Mouse (Mus musculus): ENCODE results near the gene Ilf3.

The Ilf3 gene

GRCm38 (mm10) chr9:21405525-21405924 is 37.9 kb downstream of the Ilf3 start:
- no peak for DNase-seq

GRCm38 (mm10) chr9:21407951-21408350 is 40.3 kb downstream of the Ilf3 start:
- DNase-seq, result peak; percentile 86

DNA sequence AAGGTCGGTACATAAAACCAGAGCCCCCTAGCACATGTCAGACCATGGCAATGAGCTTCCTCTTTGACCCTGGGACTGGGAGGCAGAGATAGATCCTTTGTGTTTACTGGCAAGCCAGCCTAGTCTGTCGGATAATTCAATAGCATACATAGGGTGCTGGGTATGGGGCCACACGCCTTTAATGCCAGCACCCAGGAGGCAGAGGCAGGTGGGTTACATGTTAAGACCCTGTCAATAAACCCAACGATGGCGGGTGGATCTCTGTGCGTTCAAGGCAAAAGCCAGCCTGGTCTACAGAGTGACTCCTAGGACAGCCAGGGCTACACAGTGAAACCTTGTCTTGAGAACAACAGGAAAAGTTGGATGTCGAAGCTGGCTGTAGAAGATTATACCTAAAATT is 41.0 kb downstream of the Ilf3 start:
- DNase-seq, result no peak

- DNase-seq, result peak; percentile 87
Measured at GRCm38 (mm10) chr9:21409592-21410317, 42.1 kb downstream of the Ilf3 start.

- peak; percentile 90 for DNase-seq
Measured at GRCm38 (mm10) chr9:21411669-21412550, 44.2 kb downstream of the Ilf3 start, which contains the start of gene Qtrt1. Gene Qtrt1, plus strand, starts transcription at chr9:21411837.

DNA sequence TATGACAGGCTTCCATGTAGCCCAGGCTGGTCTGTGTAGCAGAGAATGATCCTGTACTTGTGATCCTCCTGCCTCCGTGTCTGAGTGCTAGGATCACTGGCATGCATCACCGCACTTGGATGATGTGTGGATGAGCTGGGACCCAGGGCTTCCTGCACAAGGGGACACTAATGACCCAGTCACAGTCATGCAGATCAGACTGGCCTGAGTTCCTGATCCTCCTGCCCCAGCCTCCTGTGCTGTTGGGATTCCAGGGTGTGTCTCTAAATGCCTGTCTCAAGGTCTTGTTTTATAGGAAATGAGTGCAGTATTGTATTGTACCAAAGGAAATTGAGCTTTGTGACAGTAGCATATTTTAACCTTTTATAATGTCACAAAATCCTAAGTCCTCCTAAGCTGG is 50.2 kb downstream of the Ilf3 start:
- no peak for DNase-seq

- no peak for DNase-seq
Measured at GRCm38 (mm10) chr9:21419646-21420045, 52.0 kb downstream of the Ilf3 start.

DNA sequence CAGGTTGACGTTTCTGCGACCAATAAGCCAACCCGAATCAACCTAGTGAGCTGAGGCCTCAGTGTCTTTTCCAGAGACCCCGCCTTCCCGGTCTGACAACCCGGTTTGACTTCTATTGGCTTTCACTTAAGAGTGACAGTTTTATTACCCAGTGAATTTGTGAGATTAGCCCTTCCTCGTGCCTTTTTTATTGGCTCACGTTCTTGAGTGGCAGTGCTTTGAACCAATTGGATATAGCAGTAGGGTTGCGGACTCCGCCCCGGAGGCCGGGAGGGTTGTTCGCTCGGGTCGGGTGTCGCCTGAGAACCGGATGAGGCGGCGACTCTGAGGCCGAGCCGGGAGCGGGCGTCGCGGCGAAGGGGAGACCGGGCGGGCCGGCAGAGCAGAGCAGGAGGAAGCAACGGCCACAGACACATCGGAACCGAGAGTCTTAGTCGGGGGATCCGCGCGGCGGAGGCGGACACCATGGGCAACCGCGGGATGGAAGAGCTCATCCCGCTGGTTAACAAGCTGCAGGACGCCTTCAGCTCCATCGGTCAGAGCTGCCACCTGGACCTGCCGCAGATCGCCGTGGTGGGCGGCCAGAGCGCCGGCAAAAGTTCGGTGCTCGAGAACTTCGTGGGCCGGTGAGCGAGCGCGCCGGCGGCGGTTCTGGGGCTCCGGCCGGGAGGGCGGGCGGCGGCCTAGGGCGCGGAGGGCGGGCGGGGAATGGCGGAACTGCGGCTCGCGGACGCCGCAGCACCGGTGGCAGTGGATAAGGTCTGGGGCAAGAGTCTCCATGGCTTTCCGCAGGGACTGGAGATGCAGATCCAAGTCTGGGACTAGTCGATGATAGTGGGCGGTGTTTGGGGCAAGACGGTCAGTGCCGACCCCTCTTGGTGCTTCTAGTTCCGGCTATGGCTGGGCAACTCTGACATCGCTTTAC is 57.2 kb downstream of the Ilf3 start, which contains the start of gene Dnm2:
Gene Dnm2, plus strand, starts transcription at position 278 of the 925 bp plus-strand sequence.
- DNase-seq, result peak; percentile 99

DNA sequence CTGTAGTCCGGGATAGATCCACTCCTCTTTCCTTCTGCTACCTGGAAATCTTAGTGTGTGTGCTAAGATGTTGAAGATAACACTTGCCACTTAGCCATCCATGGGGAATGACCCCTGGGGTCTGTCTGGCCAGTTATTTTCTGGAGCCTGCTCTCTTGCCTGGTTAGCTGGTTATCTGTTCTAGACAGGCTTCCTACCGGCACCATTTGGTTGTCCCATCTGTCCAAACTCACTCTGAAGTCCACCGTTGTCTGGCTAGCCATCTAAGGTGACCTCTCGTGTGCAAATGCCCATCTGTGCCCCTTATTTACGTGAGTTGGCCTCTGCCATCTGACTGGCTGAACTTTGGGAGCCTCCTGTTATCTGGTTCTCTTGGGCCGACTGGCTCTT is 57.9 kb downstream of the Ilf3 start:
- no peak for DNase-seq

DNA sequence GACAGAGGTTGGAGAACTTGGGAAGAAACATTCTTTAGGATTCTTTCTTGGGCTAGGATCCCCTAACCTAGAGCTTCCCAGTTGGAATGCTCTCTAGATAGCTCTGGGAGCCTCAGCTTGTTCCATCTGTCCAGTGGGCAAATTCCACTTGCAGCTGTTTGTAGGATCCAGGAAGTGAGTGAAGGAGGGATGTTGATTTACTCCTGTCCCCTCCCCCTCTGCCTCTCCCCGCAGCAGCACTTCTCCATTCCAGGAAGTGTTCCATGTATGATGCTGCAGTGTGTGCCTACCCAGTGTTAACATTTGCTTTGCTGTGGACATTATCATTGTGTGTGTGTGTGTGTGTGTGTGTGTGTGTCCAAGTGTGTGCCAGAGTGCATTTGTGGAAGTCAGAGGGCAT is 58.3 kb downstream of the Ilf3 start:
- peak; percentile 52 for DNase-seq

GRCm38 (mm10) chr9:21426525-21426924 is 58.9 kb downstream of the Ilf3 start:
- DNase-seq, result no peak

DNA sequence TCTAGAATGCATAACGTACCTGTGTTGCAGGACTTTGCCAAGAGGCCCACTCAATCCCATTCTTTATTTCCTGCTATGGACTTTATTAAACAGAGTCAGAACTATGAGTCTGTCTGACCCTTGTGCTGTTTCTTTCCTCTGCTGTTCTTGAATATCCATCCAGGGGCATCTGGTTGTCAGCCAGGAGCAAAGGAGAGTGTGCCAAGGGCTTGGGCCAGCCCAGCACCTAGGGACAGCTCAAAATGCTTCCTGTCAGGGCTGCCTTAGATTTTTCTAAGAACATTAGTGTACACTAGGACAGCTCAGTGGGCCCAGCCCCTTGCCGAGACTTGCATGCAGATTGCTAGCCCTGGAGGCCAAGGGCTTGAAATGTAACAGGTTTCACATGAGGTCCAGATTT is 60.1 kb downstream of the Ilf3 start:
- peak; percentile 63 for DNase-seq

- DNase-seq, result no peak
Measured at GRCm38 (mm10) chr9:21428178-21428577, 60.5 kb downstream of the Ilf3 start.

- DNase-seq, result no peak
Measured at GRCm38 (mm10) chr9:21430724-21431123, 63.1 kb downstream of the Ilf3 start.

- no peak for DNase-seq
Measured at GRCm38 (mm10) chr9:21432066-21432465, 64.4 kb downstream of the Ilf3 start.

DNA sequence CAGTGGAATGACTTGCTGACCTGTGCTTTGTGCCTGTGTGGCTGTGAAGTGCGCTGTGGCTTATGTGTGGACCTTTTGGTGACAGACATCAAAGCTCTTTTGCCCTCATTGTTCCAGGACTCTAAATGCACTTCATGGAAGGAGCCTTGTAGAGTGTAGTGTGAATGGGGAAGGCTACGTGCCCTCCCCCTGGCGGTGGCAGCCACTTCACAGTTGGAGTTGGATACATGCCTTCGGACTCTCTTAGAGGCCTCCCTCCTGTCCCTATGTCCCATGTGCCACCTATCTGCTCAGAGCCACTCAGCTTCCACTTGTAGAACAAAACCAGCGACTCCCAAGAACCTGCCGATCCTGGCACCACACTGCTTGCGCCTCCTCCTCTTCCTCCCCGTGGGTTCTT is 66.1 kb downstream of the Ilf3 start:
- DNase-seq, result no peak

DNA sequence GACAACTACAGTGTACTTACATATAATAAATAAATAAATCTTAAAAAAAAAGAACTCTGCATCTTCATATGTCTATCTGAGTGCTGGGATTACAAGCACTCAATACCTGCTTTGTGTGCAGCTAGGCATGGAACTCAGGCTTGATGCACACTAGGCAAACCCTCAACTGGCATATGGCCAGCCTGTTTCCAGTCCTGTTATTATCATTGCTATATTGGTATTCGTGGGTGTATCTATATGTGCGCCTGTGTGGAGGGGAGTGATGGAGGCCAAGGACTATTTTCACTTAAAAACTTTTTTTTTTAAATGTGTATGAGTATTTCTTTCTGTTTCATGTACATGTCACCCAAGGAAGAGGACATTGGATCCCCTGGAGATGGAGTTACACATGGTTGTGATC is 66.7 kb downstream of the Ilf3 start:
- DNase-seq, result no peak

- no peak for DNase-seq
Measured at GRCm38 (mm10) chr9:21435777-21436635, 68.3 kb downstream of the Ilf3 start.

DNA sequence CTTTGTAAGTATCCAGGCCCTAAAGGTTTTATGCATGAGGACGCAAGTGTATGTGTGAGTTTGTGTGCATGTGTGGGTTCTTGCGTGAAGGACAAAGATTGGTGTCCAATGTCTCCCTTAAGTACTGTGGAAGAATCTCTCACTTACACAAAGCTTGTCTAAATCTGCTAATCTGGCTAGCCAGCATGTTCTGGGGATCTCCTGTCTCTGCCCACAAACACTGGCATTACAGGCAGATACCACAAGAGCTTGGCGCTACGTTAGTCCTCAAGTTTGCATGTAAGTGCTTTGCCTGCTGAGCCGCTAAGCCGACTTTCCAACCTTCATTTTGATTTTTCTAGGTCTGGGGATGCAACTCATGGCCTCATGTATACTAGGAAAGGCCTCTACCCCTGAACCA is 69.9 kb downstream of the Ilf3 start:
- DNase-seq, result no peak

DNA sequence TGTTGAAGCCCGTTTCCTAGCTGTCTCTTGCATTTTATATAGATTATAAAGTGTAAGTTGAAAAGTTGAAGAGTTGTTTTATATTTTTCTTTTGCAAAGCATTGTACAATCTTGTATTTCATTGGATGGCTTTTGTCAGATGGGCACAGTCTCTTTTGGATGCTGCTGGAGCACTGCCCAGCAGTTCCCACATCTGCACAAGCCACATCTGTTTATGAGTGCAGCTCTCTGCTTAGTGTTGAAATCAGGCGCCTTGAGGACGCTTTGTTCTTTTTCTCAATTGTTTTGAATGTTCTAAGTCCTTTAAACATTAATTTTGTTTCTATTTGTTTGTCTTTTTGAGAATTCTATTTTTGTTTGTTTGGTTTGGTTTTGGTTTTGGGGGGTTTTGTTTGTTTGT is 70.5 kb downstream of the Ilf3 start:
- no peak for DNase-seq

DNA sequence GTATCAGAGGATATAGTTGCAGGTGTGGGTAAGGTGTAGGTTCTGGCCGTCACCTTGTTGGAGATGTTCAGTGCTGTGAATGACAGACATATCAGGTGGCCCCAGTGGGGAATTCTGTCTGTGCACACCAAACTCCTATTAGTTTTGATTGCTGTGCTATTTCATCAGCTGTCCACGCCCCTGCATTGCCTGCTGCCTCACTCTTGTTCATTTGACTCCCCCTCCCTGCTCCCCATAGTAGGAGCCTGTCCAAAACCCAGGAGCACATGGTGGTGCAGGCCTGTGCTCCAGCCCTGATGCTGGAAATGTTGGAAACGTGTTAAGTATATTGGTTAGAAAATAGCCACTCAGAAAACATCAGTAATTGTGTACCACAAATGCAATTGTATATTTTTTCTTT is 71.8 kb downstream of the Ilf3 start:
- DNase-seq, result no peak

DNA sequence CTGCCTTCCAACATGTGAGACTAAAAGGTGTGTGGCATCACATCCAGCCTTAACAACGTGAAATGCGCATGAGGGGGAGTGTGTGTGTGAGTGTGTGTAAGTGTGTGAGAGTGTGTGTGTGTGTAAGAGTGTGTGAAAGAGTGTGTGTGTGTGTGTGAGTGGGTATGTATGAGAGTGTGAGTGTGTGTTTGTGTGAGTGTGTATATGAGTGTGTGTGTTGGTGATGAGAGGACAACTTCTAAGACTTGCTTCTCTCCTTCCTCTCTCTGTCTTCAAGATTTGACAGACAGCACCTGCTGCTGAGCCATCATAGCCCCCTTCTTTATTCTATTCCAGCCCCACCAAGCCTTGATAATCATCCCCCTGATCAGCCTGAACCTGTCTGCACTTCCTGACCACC is 72.2 kb downstream of the Ilf3 start:
- DNase-seq, result no peak

All from kidney, postnatal 14 days (tissue).